10 mouse cellular contexts compared by ENCODE assay signal in genomic region chr9:103558741-103559140, GRCm38 (mm10).
DNase-seq lines count a peak whose midpoint lies in the region; ATAC-seq and TF ChIP-seq lines count a peak whose summit lies in the region.
"Had no signal": no experiment of that assay in that cellular context is flagged by ENCODE, and none has a peak within 500 bp of the region (broad histone marks: within the 10 kb centered on the region; RNA-seq: fewer than 3 reads in every experiment).

No protein-coding gene starts in this region.

- no peak for DNase-seq in heart, postnatal 0 days (ENCODE audit: low spot score)
- DNase-seq in heart, postnatal 25 days (ENCODE audit: low spot score), result no peak
- no peak for DNase-seq in neural tube, embryonic 10.5 days (ENCODE audit: extremely low spot score, low spot score)
- DNase-seq in hindbrain, postnatal 0 days (ENCODE audit: low spot score), result peak; percentile 78
- peak; percentile 83 for DNase-seq in midbrain, postnatal 0 days (ENCODE audit: low spot score)
- DNase-seq in adrenal gland, postnatal 14 days, result no peak

- H3K27ac ChIP-seq in heart, postnatal 0 days (ENCODE audit: low read depth), result no peak overlapping the region
- no peak overlapping the region for H3K27ac ChIP-seq in neural tube, embryonic 12.5 days
- peak overlapping the region; percentile 64 for H3K27ac ChIP-seq in hindbrain, postnatal 0 days
- peak overlapping the region; percentile 18; the same call in 1 of the 2 replicates for H3K27ac ChIP-seq in midbrain, postnatal 0 days (ENCODE audit: low read depth, low read length)
- no peak overlapping the region for H3K27ac ChIP-seq in kidney, embryonic 15.5 days
- H3K27ac ChIP-seq: stomach, embryonic 15.5 days had no signal

- no peak for TF ChIP-seq CTCF in heart, postnatal 0 days (IDR thresholded peaks at IDR 0.05; ENCODE audit: low read depth)
- no peak for TF ChIP-seq CTCF in hindbrain, postnatal 0 days (IDR thresholded peaks at IDR 0.05; ENCODE audit: low read depth)
- TF ChIP-seq CTCF in midbrain, postnatal 0 days (IDR thresholded peaks at IDR 0.05), result no peak

- no peaks in the 10 kb centered on the region for H3K27me3 ChIP-seq in heart, postnatal 0 days (ENCODE audit: control insufficient read depth, insufficient read depth, low read length)
- 0 out of 2 replicates have a peak, but pooled peaks cover 5% of the 10 kb centered on the region for H3K27me3 ChIP-seq in neural tube, embryonic 12.5 days (replicated peaks)
- no peaks in the 10 kb centered on the region for H3K27me3 ChIP-seq in hindbrain, postnatal 0 days (ENCODE audit: insufficient read depth, low read length)
- H3K27me3 ChIP-seq in midbrain, postnatal 0 days (ENCODE audit: insufficient read depth, low read length), result no peaks in the 10 kb centered on the region
- no peaks in the 10 kb centered on the region for H3K27me3 ChIP-seq in kidney, embryonic 15.5 days
- H3K27me3 ChIP-seq: stomach, embryonic 15.5 days had no signal

- ATAC-seq in heart, postnatal 0 days (ENCODE audit: insufficient read depth, low read depth), result 0 out of 2 replicates have a peak, but pooled peaks have one; percentile 39
- ATAC-seq in neural tube, embryonic 12.5 days (ENCODE audit: low FRiP score, low read depth), result peak; percentile 49; the same call in 1 of the 2 replicates
- ATAC-seq in hindbrain, postnatal 0 days, result peak; percentile 91
- ATAC-seq in midbrain, postnatal 0 days (ENCODE audit: low FRiP score), result peak; percentile 73
- no peak for ATAC-seq in kidney, embryonic 15.5 days (replicated peaks; ENCODE audit: low FRiP score)

- H3K9ac ChIP-seq in heart, postnatal 0 days (replicated peaks; ENCODE audit: low read depth, low read length), result no peak overlapping the region
- H3K9ac ChIP-seq in neural tube, embryonic 12.5 days, result no peak overlapping the region
- no peak overlapping the region for H3K9ac ChIP-seq in hindbrain, postnatal 0 days (replicated peaks; ENCODE audit: low read length)
- H3K9ac ChIP-seq in midbrain, postnatal 0 days (replicated peaks; ENCODE audit: low read length, poor library complexity, severe bottlenecking), result no peak overlapping the region
- H3K9ac ChIP-seq in kidney, embryonic 15.5 days, result no peak overlapping the region
- H3K9ac ChIP-seq: stomach, embryonic 15.5 days had no signal

- WGBS in heart, postnatal 0 days, result 42% methylated on average over 6 of the region's 6 CpGs
- 52% methylated on average over 6 of the region's 6 CpGs for WGBS in neural tube, embryonic 12.5 days
- WGBS in hindbrain, postnatal 0 days, result 26% methylated on average over 6 of the region's 6 CpGs
- 48% methylated on average over 6 of the region's 6 CpGs for WGBS in midbrain, postnatal 0 days
- 83% methylated on average over 6 of the region's 6 CpGs for WGBS in kidney, embryonic 15.5 days

- peaks cover 18% of the 10 kb centered on the region; the same call in 1 of the 2 replicates for H3K4me1 ChIP-seq in heart, postnatal 0 days (ENCODE audit: control insufficient read depth, insufficient read depth)
- peaks cover 23% of the 10 kb centered on the region; the same call in 1 of the 2 replicates for H3K4me1 ChIP-seq in neural tube, embryonic 12.5 days
- H3K4me1 ChIP-seq in hindbrain, postnatal 0 days (ENCODE audit: insufficient read depth, low read length), result peaks cover 8% of the 10 kb centered on the region; the same call in 1 of the 2 replicates
- peaks cover 12% of the 10 kb centered on the region; the same call in 1 of the 2 replicates for H3K4me1 ChIP-seq in midbrain, postnatal 0 days (ENCODE audit: insufficient read depth, low read length)
- 0 out of 2 replicates have a peak, but pooled peaks cover 5% of the 10 kb centered on the region for H3K4me1 ChIP-seq in kidney, embryonic 15.5 days

- 0 out of 2 replicates have a peak, but pooled peaks cover 3% of the 10 kb centered on the region for H3K9me3 ChIP-seq in heart, postnatal 0 days (replicated peaks; ENCODE audit: control insufficient read depth, low read length)
- no peaks in the 10 kb centered on the region for H3K9me3 ChIP-seq in neural tube, embryonic 12.5 days
- no peaks in the 10 kb centered on the region for H3K9me3 ChIP-seq in hindbrain, postnatal 0 days (ENCODE audit: low read length)
- H3K9me3 ChIP-seq in midbrain, postnatal 0 days (ENCODE audit: low read length), result no peaks in the 10 kb centered on the region
- H3K9me3 ChIP-seq in kidney, embryonic 15.5 days (replicated peaks), result no peaks in the 10 kb centered on the region
- H3K9me3 ChIP-seq: stomach, embryonic 15.5 days had no signal

- intact Hi-C loops in heart, postnatal 25 days (cut with DNase I), result loop anchor here (5.0 kb wide), 1 partner anchor 56 kb away; no protein-coding TSS in a partner anchor

- no peaks in the 10 kb centered on the region for H3K36me3 ChIP-seq in heart, postnatal 0 days (replicated peaks; ENCODE audit: control insufficient read depth, insufficient read depth, low read length)
- H3K36me3 ChIP-seq in neural tube, embryonic 12.5 days, result no peaks in the 10 kb centered on the region
- no peaks in the 10 kb centered on the region for H3K36me3 ChIP-seq in hindbrain, postnatal 0 days (ENCODE audit: insufficient read depth, low read length)
- no peaks in the 10 kb centered on the region for H3K36me3 ChIP-seq in midbrain, postnatal 0 days (ENCODE audit: insufficient read depth, low read length)
- H3K36me3 ChIP-seq in kidney, embryonic 15.5 days, result no peaks in the 10 kb centered on the region
- H3K36me3 ChIP-seq: stomach, embryonic 15.5 days had no signal

- no peak for TF ChIP-seq EP300 in heart, postnatal 0 days (IDR thresholded peaks at IDR 0.05; ENCODE audit: low read depth)

- no peak overlapping the region for H3K4me3 ChIP-seq in heart, postnatal 0 days (ENCODE audit: low read depth, low read length)
- no peak overlapping the region for H3K4me3 ChIP-seq in neural tube, embryonic 12.5 days
- H3K4me3 ChIP-seq in hindbrain, postnatal 0 days (ENCODE audit: low read length), result no peak overlapping the region
- no peak overlapping the region for H3K4me3 ChIP-seq in midbrain, postnatal 0 days (ENCODE audit: low read depth, low read length)
- H3K4me3 ChIP-seq in kidney, embryonic 15.5 days (replicated peaks), result no peak overlapping the region
- H3K4me3 ChIP-seq: stomach, embryonic 15.5 days had no signal

- no peak overlapping the region for H3K4me2 ChIP-seq in heart, postnatal 0 days (ENCODE audit: low read depth, low read length)
- H3K4me2 ChIP-seq in neural tube, embryonic 12.5 days (replicated peaks), result no peak overlapping the region
- H3K4me2 ChIP-seq in hindbrain, postnatal 0 days (ENCODE audit: low read depth, low read length), result no peak overlapping the region
- no peak overlapping the region for H3K4me2 ChIP-seq in midbrain, postnatal 0 days (ENCODE audit: low read depth, low read length, poor library complexity, severe bottlenecking)
- no peak overlapping the region for H3K4me2 ChIP-seq in kidney, embryonic 15.5 days
- H3K4me2 ChIP-seq: liver, embryonic 11.5 days; stomach, embryonic 15.5 days had no signal

Comparison
In these comparisons a context has a peak if more than half of its experiments do, and no peak if none do; other contexts are left out.
1. DNase-seq: peak in hindbrain, postnatal 0 days (single experiment) and midbrain, postnatal 0 days (single experiment); none in heart, postnatal 0 days (single experiment), heart, postnatal 25 days (single experiment), neural tube, embryonic 10.5 days (single experiment) and adrenal gland, postnatal 14 days (single experiment).
2. H3K27ac ChIP-seq: peak in hindbrain, postnatal 0 days (single experiment) and midbrain, postnatal 0 days (single experiment); none in heart, postnatal 0 days (single experiment), neural tube, embryonic 12.5 days (single experiment) and kidney, embryonic 15.5 days (single experiment).